Mouse (Mus musculus): ENCODE measurements around the gene Csde1.

Csde1 gene

DNA sequence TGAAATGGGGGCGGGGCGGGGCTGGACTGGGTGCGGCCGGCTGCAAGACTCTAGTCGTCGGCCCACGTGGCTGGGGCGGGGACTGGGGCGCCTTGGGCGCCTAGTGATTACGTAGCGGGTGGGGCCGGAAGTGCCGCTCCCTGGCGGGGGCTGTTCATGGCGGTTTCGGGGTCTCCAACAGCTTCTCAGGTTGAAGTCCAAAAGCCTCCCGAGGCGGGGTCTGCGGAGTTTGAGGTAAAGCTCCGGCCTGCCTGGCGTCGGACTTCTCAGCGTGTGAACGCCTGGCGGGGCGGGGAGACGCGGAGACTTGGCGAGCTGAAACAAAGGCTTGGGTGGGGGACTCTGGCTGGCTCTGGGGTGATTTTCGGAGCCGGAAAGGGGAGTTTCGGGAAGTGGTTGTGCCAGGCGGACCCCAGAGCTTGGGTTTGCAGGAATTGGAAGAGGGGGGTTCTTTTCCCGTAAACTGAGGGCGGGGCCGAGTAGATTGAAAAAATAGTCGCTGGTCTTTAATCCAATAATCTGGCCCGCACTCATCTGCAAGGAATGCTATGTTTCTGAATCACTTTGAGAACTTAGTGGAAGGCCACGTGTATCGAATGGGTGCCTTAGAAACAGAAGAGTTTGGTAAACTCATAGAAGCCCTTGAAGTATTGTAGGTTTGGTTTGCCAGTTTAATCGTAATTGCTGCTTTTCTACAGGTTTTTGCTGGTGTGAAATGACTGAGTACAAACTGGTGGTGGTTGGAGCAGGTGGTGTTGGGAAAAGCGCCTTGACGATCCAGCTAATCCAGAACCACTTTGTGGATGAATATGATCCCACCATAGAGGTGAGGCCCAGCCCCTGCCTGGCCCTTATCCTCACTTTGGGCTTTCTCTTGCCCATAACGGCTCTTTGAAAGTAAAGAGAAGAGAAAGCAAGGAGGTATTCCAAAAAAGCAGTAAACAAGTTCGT is 38.3 kb downstream of the Csde1 start, which contains the start of gene Nras:
Nras (plus strand) TSS at position 79 of the 951 bp plus-strand sequence.
- DNase-seq (ENCODE audit: extremely low read depth, insufficient read length, low spot score) = peak; percentile 94

DNA sequence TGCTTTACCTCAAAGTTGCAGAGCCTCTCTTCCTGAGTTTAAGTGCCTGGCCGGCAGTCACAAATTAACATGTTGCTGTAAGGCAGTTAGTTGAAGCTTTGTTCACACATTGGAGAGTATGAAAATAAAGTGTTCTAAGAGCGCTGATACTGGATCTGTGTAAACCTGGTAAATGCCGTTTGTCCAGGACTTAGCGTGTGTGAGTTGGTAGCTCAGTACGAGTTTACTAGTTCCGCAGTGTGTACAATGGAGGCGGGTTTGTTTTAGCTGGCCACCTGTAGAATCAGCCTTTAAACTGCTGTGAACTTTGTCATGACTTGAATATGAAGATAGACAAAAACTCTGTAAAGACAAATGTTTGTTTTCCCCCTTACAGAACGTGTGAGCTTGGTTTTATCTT is 46.7 kb downstream of the Csde1 start:
- no peak for DNase-seq (ENCODE audit: extremely low read depth, insufficient read length, low spot score)

DNA sequence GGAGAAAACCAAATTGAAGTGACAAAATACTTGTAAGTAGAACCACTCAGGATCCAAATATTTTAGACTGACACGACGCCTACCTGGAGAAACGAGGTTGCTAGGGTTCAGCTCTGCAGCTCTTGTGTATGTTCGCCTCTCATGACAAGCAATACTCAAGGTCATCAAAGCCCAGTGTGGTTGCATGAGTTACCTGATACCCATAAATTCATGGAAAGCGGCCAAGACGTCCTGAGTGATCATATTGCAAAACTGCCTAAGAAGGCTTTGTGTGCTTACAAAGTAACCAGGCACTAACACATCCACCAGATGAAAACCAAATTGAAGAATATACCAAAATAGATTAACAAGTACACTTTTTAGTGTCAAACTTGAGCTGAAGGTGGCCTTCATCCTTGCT is 48.7 kb downstream of the Csde1 start:
- no peak for DNase-seq (ENCODE audit: extremely low read depth, insufficient read length, low spot score)

DNA sequence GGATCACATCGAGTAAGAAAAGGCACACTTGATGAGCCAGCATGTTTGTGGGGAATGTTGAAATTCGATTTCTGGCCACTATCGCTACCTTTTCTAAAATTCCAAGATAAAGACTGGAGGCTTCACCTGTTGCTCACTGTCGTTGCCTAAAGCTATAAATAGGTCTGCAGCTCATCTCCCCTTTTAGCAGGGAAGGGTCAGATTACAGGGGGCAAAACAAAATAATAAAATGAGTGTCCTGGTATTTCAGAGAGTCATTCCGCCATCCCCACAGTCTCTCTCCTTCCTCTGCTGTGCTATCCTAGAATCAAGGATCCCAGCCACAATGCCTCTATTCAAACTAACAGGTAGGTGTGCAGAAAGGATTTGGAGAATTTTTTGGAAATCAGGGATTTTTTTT is 53.5 kb downstream of the Csde1 start, which contains the start of gene Ampd1:
Ampd1 (plus strand) TSS at position 244 of the 400 bp plus-strand sequence.
- DNase-seq (ENCODE audit: extremely low read depth, insufficient read length, low spot score) = no peak

DNA sequence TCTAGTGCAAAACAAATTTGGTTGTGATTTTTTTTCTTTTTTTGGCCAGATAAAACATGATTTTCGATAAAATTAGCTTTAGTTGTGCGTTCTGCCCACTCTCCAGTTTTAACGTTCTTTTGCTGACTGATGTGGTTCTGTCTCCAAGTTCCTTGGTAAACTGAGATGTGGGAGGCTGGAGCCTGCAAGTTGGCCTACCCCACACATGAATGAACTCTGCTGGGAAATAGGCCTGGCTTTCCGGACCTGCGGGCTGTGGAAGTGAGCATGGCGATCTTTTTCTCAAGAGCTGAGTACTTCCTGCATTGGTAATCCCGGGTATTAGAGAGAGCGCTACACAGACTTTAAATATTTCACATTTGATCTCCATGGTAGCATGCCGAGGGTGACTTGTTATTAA is 55.6 kb downstream of the Csde1 start:
- no peak for DNase-seq (ENCODE audit: extremely low read depth, insufficient read length, low spot score)

- DNase-seq (ENCODE audit: extremely low read depth, insufficient read length, low spot score) = no peak
Observed at GRCm38 (mm10) chr3:103076476-103076875, 56.2 kb downstream of the Csde1 start.

DNA sequence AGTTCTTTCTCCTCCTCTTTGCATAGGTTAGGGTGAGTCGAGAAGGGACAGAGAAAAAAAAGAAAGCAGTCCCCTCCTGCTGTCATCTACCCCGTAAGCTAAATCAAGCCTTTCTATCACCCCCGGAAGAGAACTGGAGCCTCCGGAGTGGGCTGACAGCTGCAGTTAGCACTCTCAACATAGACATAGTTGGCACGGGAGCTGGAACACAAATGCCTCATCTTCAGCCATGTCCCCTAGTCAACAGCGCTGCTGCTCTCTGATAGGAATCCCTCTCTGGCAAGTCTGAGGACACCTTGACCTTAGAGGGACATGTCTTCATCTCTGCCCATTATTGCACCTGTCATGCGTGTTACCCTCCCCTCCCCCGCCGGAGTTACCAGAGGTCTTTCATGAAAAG is 59.1 kb downstream of the Csde1 start:
- DNase-seq (ENCODE audit: extremely low read depth, insufficient read length, low spot score) = no peak

DNA sequence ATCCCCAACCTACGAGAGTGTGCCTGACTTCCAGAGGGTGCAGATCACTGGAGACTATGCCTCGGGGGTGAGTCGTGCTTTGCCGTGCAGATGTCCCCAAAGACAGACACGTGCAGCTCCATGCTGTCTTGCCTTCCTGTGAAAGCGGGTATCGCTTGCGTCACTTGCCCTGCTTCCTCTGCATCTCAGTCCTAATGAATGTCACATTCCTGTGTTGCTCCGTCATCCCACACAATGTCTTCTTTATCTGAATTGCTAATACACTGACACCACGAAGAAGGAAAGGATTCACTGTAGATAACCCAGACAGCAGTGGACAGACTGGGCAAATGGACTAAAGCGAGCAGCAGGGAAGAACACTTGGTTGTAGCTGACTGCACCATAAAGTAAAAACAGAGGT is 60.8 kb downstream of the Csde1 start:
- DNase-seq (ENCODE audit: extremely low read depth, insufficient read length, low spot score) = peak; percentile 47

DNA sequence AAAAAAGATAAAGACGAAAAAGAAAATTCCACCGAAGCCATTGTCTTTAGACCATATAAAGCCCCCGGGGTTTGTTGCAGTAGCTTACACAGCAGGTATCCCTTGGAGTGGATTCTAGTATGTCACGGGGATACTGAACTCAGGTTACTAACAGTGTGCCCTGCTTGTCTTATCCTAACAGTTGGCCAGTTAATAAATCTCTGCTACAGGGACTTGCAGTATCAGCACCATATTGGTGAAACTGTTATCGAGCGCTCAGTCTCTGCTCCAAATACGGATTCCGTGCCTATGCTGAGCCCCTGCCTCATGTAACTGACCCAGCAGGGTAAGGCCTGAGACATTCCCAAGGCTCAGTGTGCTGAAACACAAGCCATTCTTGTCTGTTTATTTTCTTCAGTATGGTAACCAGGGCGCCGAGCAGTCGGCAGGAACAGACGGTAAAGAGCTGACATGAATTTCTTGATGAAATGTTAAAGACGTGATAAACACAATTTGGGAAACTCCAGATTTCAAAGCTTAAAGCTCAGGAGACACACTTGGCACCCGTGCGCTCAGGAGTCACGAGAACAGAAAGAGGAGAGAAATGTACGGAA is 61.7 kb downstream of the Csde1 start:
- DNase-seq (ENCODE audit: extremely low read depth, insufficient read length, low spot score) = no peak

- DNase-seq (ENCODE audit: extremely low read depth, insufficient read length, low spot score) = no peak
Observed at GRCm38 (mm10) chr3:103082761-103083160, 62.5 kb downstream of the Csde1 start.

- DNase-seq (ENCODE audit: extremely low read depth, insufficient read length, low spot score) = no peak
Observed at GRCm38 (mm10) chr3:103085986-103086385, 65.8 kb downstream of the Csde1 start.

DNA sequence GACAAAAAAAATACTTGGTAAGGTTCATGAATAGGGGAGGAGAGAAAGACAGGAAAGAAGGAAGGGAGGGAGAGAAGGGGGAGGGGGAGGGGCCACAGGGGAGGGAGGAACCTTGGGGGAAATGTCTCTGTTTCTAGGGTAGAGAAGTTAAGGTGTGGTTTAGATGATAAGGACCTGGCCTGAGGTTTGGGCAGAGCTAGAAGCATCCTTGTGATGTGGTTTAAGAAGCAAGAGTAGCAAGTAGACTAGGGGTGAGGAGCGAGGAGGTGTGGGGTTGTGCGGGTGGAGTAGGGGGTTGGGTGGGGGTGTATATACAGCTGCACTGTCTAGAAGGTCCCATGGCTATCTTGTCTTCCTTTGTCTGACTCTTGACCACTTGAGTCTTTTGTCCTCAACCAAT is 71.5 kb downstream of the Csde1 start:
- no peak for DNase-seq (ENCODE audit: extremely low read depth, insufficient read length, low spot score)

DNA sequence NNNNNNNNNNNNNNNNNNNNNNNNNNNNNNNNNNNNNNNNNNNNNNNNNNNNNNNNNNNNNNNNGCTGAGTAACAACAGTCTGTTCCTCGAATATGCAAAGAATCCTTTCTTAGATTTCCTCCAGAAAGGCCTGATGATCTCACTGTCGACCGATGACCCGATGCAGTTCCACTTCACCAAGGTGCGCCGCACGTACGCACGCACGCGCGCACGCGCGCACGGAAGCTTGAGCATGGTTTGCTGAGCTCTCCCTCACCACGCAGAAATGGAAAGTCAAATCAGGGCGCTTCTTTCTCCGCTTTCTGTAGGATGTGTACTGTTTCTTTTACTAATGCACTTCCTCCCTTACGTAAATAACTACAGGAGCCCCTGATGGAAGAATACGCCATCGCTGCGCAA is 78.4 kb downstream of the Csde1 start:
- peak; percentile 10 for DNase-seq (ENCODE audit: extremely low read depth, insufficient read length, low spot score)

DNA sequence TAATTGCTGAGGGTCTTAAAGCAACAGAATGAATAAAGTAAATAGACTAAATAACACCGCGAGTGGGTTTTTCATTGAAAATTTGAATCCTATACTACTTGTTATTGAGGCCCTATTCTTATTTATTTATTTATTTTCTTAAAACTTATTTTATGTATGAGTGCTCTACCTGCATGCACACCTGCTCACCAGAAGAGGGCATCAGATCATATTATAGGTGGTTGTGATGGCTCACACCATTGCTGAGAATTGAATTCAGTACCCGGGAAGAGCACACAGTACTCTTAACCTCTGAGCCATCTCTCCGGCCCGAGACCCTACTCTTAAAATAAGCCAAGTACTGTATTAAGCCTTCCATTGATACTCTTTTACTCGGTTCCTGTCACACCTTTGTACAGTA is 79.4 kb downstream of the Csde1 start:
- no peak for DNase-seq (ENCODE audit: extremely low read depth, insufficient read length, low spot score)

- peak; percentile 31 for DNase-seq (ENCODE audit: extremely low read depth, insufficient read length, low spot score)
Observed at GRCm38 (mm10) chr3:103100735-103101134, 80.5 kb downstream of the Csde1 start.

GRCm38 (mm10) chr3:103101194-103101593 is 81.0 kb downstream of the Csde1 start:
- no peak for DNase-seq (ENCODE audit: extremely low read depth, insufficient read length, low spot score)

GRCm38 (mm10) chr3:103101909-103102308 is 81.7 kb downstream of the Csde1 start:
- DNase-seq (ENCODE audit: extremely low read depth, insufficient read length, low spot score) = no peak

GRCm38 (mm10) chr3:103102454-103103390 is 82.5 kb downstream of the Csde1 start, which contains the start of gene Dennd2c:
Gene Dennd2c, plus strand, starts transcription at chr3:103102604.
- DNase-seq (ENCODE audit: extremely low read depth, insufficient read length, low spot score) = peak; percentile 96

All from 3134 (cell line).